Mouse (Mus musculus): ENCODE measurements around the gene Slit3. TPM values are rescaled to one million over a fixed set of nuclear protein-coding genes. Genes with fewer than 3 reads are reported as not detected.

The Slit3 gene
- total and polyA plus RNA-seq, 3 experiments, result 0.55 to 4.8 (median 2.8) TPM

GRCm38 (mm10) chr11:35669536-35669935 is 548.5 kb downstream of the Slit3 start:
- Histone ChIP-seq H3K4me1 (ENCODE audit: control insufficient read depth in 1 of 2, insufficient read depth in 2 of 2) (no peaks in the 10 kb centered on the region), H3K27me3 (replicated peaks) (no peaks in the 10 kb centered on the region), H3K9me3 (replicated peaks; ENCODE audit: low read length) (no peaks in the 10 kb centered on the region), H3K36me3 (replicated peaks in 1 of 2; ENCODE audit: control insufficient read depth in 1 of 2, insufficient read depth in 1 of 2, low read length in 1 of 2) (peaks cover 0 to 70% of the 10 kb centered on the region in 2 experiments), H3K27ac (ENCODE audit: insufficient read depth, low read depth) (no peak overlapping the region), H3K4me3 (replicated peaks in 1 of 3; ENCODE audit: low read depth in 2 of 3, low read length in 2 of 3, poor library complexity in 1 of 3) (no peak overlapping the region), H3K4me2 (ENCODE audit: insufficient read depth, low read depth, poor library complexity, severe bottlenecking) (no peak overlapping the region), H3K9ac (ENCODE audit: insufficient read depth, low read depth) (no peak overlapping the region), H3K79me2 (replicated peaks; ENCODE audit: control insufficient read depth, extremely low read depth, insufficient read depth, poor library complexity, severe bottlenecking) (no peaks in the 10 kb centered on the region)
- no peak for TF ChIP-seq TCF12 (IDR thresholded peaks at IDR 0.05; ENCODE audit: low read depth, low read length)
- no peak for TF ChIP-seq E2F4 (IDR thresholded peaks at IDR 0.05; ENCODE audit: insufficient replicate concordance, low read depth, low read length)
- dilution Hi-C loops (cut with MboI; ENCODE audit: extremely low pct_ligation_motif_present, extremely low pct_unique_long_range_greater_than_20kb, low sequenced_read_pairs) (no loop called here), in situ Hi-C loops (cut with MboI; ENCODE audit: low pct_ligation_motif_present, low pct_unique_long_range_greater_than_20kb, low sequenced_read_pairs) (loop anchor here (25.0 kb wide), 1 partner anchor 232 kb away; no protein-coding TSS in a partner anchor)
- no peak for DNase-seq (ENCODE audit: extremely low read depth)

DNA sequence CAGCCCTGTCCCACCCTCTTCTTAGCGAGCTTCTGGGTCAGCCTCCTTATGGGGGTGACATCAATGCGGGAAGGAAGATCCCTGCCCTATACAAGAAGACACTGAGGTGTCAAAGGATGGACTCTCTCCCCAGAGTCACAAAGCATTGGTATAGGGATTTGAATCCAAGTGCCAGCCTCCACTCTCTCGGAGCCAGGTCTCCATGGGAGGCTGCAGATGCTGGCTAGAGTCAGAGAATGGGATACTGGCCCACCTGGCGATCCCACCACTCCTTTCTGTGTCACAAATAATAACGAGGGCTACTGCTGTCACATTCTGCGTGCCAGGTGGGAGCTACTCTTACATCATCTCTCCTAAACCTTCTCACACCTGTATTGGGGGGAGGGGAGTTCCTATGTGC is 549.2 kb downstream of the Slit3 start:
- peaks cover 0 to 69% of the 10 kb centered on the region in 2 experiments for H3K36me3 ChIP-seq (replicated peaks in 1 of 2; ENCODE audit: control insufficient read depth in 1 of 2, insufficient read depth in 1 of 2, low read length in 1 of 2)
- H3K27me3 ChIP-seq (replicated peaks), result no peaks in the 10 kb centered on the region
- dilution Hi-C loops (cut with MboI; ENCODE audit: extremely low pct_ligation_motif_present, extremely low pct_unique_long_range_greater_than_20kb, low sequenced_read_pairs) (no loop called here), in situ Hi-C loops (cut with MboI; ENCODE audit: low pct_ligation_motif_present, low pct_unique_long_range_greater_than_20kb, low sequenced_read_pairs) (loop anchor here (25.0 kb wide), 1 partner anchor 233 kb away; no protein-coding TSS in a partner anchor)
- no peaks in the 10 kb centered on the region for H3K9me3 ChIP-seq (replicated peaks; ENCODE audit: low read length)
- H3K4me2 ChIP-seq (ENCODE audit: insufficient read depth, low read depth, poor library complexity, severe bottlenecking), result no peak overlapping the region
- H3K9ac ChIP-seq (ENCODE audit: insufficient read depth, low read depth), result no peak overlapping the region
- no peaks in the 10 kb centered on the region for H3K79me2 ChIP-seq (replicated peaks; ENCODE audit: control insufficient read depth, extremely low read depth, insufficient read depth, poor library complexity, severe bottlenecking)
- H3K4me1 ChIP-seq (ENCODE audit: control insufficient read depth in 1 of 2, insufficient read depth in 2 of 2), result no peaks in the 10 kb centered on the region
- H3K27ac ChIP-seq (ENCODE audit: insufficient read depth, low read depth), result no peak overlapping the region
- no peak for DNase-seq (ENCODE audit: extremely low read depth)
- no peak overlapping the region for H3K4me3 ChIP-seq (replicated peaks in 1 of 3; ENCODE audit: low read depth in 2 of 3, low read length in 2 of 3, poor library complexity in 1 of 3)
- TF ChIP-seq HCFC1 (IDR thresholded peaks at IDR 0.05; ENCODE audit: low read depth, low read length), result no peak
- no peak for TF ChIP-seq CHD2 (IDR thresholded peaks at IDR 0.05; ENCODE audit: low read length)
- TF ChIP-seq USF1 (IDR thresholded peaks at IDR 0.05; ENCODE audit: low read depth, low read length), result no peak

GRCm38 (mm10) chr11:35670746-35671145 is 549.7 kb downstream of the Slit3 start:
- no peak overlapping the region for H3K27ac ChIP-seq (ENCODE audit: insufficient read depth, low read depth)
- TF ChIP-seq PAX5 (IDR thresholded peaks at IDR 0.05; ENCODE audit: low read length), result no peak
- TF ChIP-seq RCOR1 (conservative IDR thresholded peaks at IDR 0.05; ENCODE audit: low read depth, low read length), result no peak
- TF ChIP-seq TCF12 (IDR thresholded peaks at IDR 0.05; ENCODE audit: low read depth, low read length), result no peak
- no peak for TF ChIP-seq RAD21 (IDR thresholded peaks at IDR 0.05; ENCODE audit: low read depth, low read length)
- no peak for TF ChIP-seq CTCF (conservative IDR thresholded peaks at IDR 0.05 in 1 of 2, IDR thresholded peaks at IDR 0.05 in 1 of 2; ENCODE audit: low read depth in 2 of 2, low read length in 2 of 2)
- TF ChIP-seq NELFE (IDR thresholded peaks at IDR 0.05; ENCODE audit: low read depth, low read length), result no peak
- no peak for TF ChIP-seq POLR2AphosphoS2 (IDR thresholded peaks at IDR 0.05; ENCODE audit: low read depth, low read length)
- no peak for TF ChIP-seq CHD2 (IDR thresholded peaks at IDR 0.05; ENCODE audit: low read length)
- no peak for TF ChIP-seq GABPA (IDR thresholded peaks at IDR 0.05; ENCODE audit: insufficient replicate concordance, low read depth, low read length)
- no peak for TF ChIP-seq MEF2A (IDR thresholded peaks at IDR 0.05; ENCODE audit: borderline replicate concordance, low read depth, low read length)
- TF ChIP-seq ZKSCAN1 (IDR thresholded peaks at IDR 0.05; ENCODE audit: borderline replicate concordance, low read depth, low read length), result no peak
- no peak for TF ChIP-seq CHD1 (IDR thresholded peaks at IDR 0.05; ENCODE audit: low read depth, low read length)
- TF ChIP-seq MYC (IDR thresholded peaks at IDR 0.05; ENCODE audit: low read depth, low read length), result no peak
- no peak for TF ChIP-seq POLR2A (IDR thresholded peaks at IDR 0.05; ENCODE audit: low read depth, low read length)
- TF ChIP-seq E2F4 (IDR thresholded peaks at IDR 0.05; ENCODE audit: insufficient replicate concordance, low read depth, low read length), result no peak
- TF ChIP-seq KAT2A (IDR thresholded peaks at IDR 0.05; ENCODE audit: insufficient replicate concordance, low read length), result no peak
- H3K9ac ChIP-seq (ENCODE audit: insufficient read depth, low read depth), result no peak overlapping the region
- dilution Hi-C loops (cut with MboI; ENCODE audit: extremely low pct_ligation_motif_present, extremely low pct_unique_long_range_greater_than_20kb, low sequenced_read_pairs) (no loop called here), in situ Hi-C loops (cut with MboI; ENCODE audit: low pct_ligation_motif_present, low pct_unique_long_range_greater_than_20kb, low sequenced_read_pairs) (loop anchor here (25.0 kb wide), 1 partner anchor 233 kb away; no protein-coding TSS in a partner anchor)
- H3K4me3 ChIP-seq (replicated peaks in 1 of 3; ENCODE audit: low read depth in 2 of 3, low read length in 2 of 3, poor library complexity in 1 of 3), result no peak overlapping the region
- no peaks in the 10 kb centered on the region for H3K9me3 ChIP-seq (replicated peaks; ENCODE audit: low read length)
- H3K27me3 ChIP-seq (replicated peaks), result no peaks in the 10 kb centered on the region
- DNase-seq (ENCODE audit: extremely low read depth), result no peak
- H3K4me1 ChIP-seq (ENCODE audit: control insufficient read depth in 1 of 2, insufficient read depth in 2 of 2), result no peaks in the 10 kb centered on the region
- H3K36me3 ChIP-seq (replicated peaks in 1 of 2; ENCODE audit: control insufficient read depth in 1 of 2, insufficient read depth in 1 of 2, low read length in 1 of 2), result peaks cover 0 to 65% of the 10 kb centered on the region in 2 experiments
- no peaks in the 10 kb centered on the region for H3K79me2 ChIP-seq (replicated peaks; ENCODE audit: control insufficient read depth, extremely low read depth, insufficient read depth, poor library complexity, severe bottlenecking)
- no peak overlapping the region for H3K4me2 ChIP-seq (ENCODE audit: insufficient read depth, low read depth, poor library complexity, severe bottlenecking)
